22 mouse cellular contexts compared by ENCODE assay signal in genomic region chr1:82361240-82361639, GRCm38 (mm10). TPM values are rescaled to one million over a fixed set of nuclear protein-coding genes. Genes with fewer than 3 reads are reported as not detected.
DNase-seq lines count a peak whose midpoint lies in the region; ATAC-seq and TF ChIP-seq lines count a peak whose summit lies in the region.
"Had no signal": no experiment of that assay in that cellular context is flagged by ENCODE, and none has a peak within 500 bp of the region (broad histone marks: within the 10 kb centered on the region; RNA-seq: fewer than 3 reads in every experiment).

No protein-coding gene starts in this region.

- no peaks in the 10 kb centered on the region for H3K9me3 ChIP-seq in embryonic facial prominence, embryonic 11.5 days (replicated peaks; ENCODE audit: control insufficient read depth, low read length)
- H3K9me3 ChIP-seq in embryonic facial prominence, embryonic 10.5 days: no peaks in the 10 kb centered on the region
- H3K9me3 ChIP-seq in embryonic facial prominence, embryonic 12.5 days: no peaks in the 10 kb centered on the region
- no peaks in the 10 kb centered on the region for H3K9me3 ChIP-seq in limb, embryonic 10.5 days (replicated peaks)
- H3K9me3 ChIP-seq in limb, embryonic 14.5 days (ENCODE audit: control insufficient read depth, low read length): no peaks in the 10 kb centered on the region
- H3K9me3 ChIP-seq: embryonic facial prominence, embryonic 13.5 days; heart, embryonic 15.5 days; hindbrain, embryonic 13.5 days had no signal

- H3K36me3 ChIP-seq in embryonic facial prominence, embryonic 11.5 days (replicated peaks; ENCODE audit: control insufficient read depth, insufficient read depth, low read depth, low read length): no peaks in the 10 kb centered on the region
- H3K36me3 ChIP-seq in embryonic facial prominence, embryonic 10.5 days (replicated peaks): no peaks in the 10 kb centered on the region
- no peaks in the 10 kb centered on the region for H3K36me3 ChIP-seq in embryonic facial prominence, embryonic 12.5 days
- no peaks in the 10 kb centered on the region for H3K36me3 ChIP-seq in limb, embryonic 10.5 days
- no peaks in the 10 kb centered on the region for H3K36me3 ChIP-seq in limb, embryonic 14.5 days (ENCODE audit: control insufficient read depth, insufficient read depth, low read length)
- H3K36me3 ChIP-seq: embryonic facial prominence, embryonic 13.5 days; heart, embryonic 15.5 days; hindbrain, embryonic 13.5 days had no signal

- no peaks in the 10 kb centered on the region for H3K27me3 ChIP-seq in embryonic facial prominence, embryonic 11.5 days (ENCODE audit: control insufficient read depth, insufficient read depth, low read length)
- H3K27me3 ChIP-seq in embryonic facial prominence, embryonic 10.5 days (replicated peaks; ENCODE audit: low read depth, poor library complexity, severe bottlenecking): no peaks in the 10 kb centered on the region
- H3K27me3 ChIP-seq in embryonic facial prominence, embryonic 12.5 days: no peaks in the 10 kb centered on the region
- no peaks in the 10 kb centered on the region for H3K27me3 ChIP-seq in limb, embryonic 10.5 days (ENCODE audit: low read depth, poor library complexity, severe bottlenecking)
- no peaks in the 10 kb centered on the region for H3K27me3 ChIP-seq in limb, embryonic 14.5 days (ENCODE audit: control insufficient read depth, insufficient read depth, low read length)
- H3K27me3 ChIP-seq: embryonic facial prominence, embryonic 13.5 days; hindbrain, embryonic 13.5 days had no signal

- TF ChIP-seq POLR2A in limb, embryonic 14.5 days (IDR thresholded peaks at IDR 0.05; ENCODE audit: borderline replicate concordance, extremely low read depth, insufficient read depth, insufficient read length): no peak

- WGBS in embryonic facial prominence, embryonic 11.5 days: 36% methylated on average over 4 of the region's 4 CpGs
- WGBS in embryonic facial prominence, embryonic 10.5 days: 72% methylated on average over 4 of the region's 4 CpGs
- 37% methylated on average over 4 of the region's 4 CpGs for whole genome bisulfite sequencing in embryonic facial prominence, embryonic 12.5 days
- 63% methylated on average over 4 of the region's 4 CpGs for WGBS in limb, embryonic 10.5 days
- WGBS in limb, embryonic 14.5 days: 18% methylated on average over 4 of the region's 4 CpGs

- ATAC-seq in embryonic facial prominence, embryonic 11.5 days (replicated peaks; ENCODE audit: insufficient number of reproducible peaks, low FRiP score, low TSS enrichment, low read depth): no peak
- ATAC-seq in embryonic facial prominence, embryonic 12.5 days (ENCODE audit: insufficient number of reproducible peaks, insufficient read depth, low FRiP score, low TSS enrichment): no peak
- ATAC-seq in limb, embryonic 14.5 days (ENCODE audit: low FRiP score, low read depth): peak; percentile 69
- ATAC-seq: activated CD4-positive, CD25-positive, alpha-beta regulatory T cell, adult 4 months; forebrain, embryonic 16.5 days; hindbrain, postnatal 0 days had no signal

- H3K9ac ChIP-seq in embryonic facial prominence, embryonic 11.5 days (replicated peaks; ENCODE audit: low read length): no peak overlapping the region
- H3K9ac ChIP-seq in embryonic facial prominence, embryonic 12.5 days: no peak overlapping the region
- H3K9ac ChIP-seq in limb, embryonic 14.5 days (ENCODE audit: low read depth, low read length, severe bottlenecking): no peak overlapping the region
- H3K9ac ChIP-seq: embryonic facial prominence, embryonic 13.5 days; heart, embryonic 15.5 days; hindbrain, embryonic 13.5 days had no signal

- H3K4me2 ChIP-seq in embryonic facial prominence, embryonic 11.5 days (ENCODE audit: low read depth, low read length): no peak overlapping the region
- H3K4me2 ChIP-seq in embryonic facial prominence, embryonic 12.5 days (replicated peaks): no peak overlapping the region
- peak overlapping the region; percentile 8; the same call in 1 of the 2 replicates for H3K4me2 ChIP-seq in limb, embryonic 14.5 days (replicated peaks; ENCODE audit: low read depth, low read length, severe bottlenecking)
- H3K4me2 ChIP-seq: embryonic facial prominence, embryonic 13.5 days; heart, embryonic 11.5 days; heart, embryonic 15.5 days; hindbrain, embryonic 13.5 days had no signal

- no peaks in the 10 kb centered on the region for H3K4me1 ChIP-seq in embryonic facial prominence, embryonic 11.5 days (ENCODE audit: control insufficient read depth, insufficient read depth, low read length)
- peaks cover 15% of the 10 kb centered on the region for H3K4me1 ChIP-seq in embryonic facial prominence, embryonic 10.5 days
- H3K4me1 ChIP-seq in embryonic facial prominence, embryonic 12.5 days: peaks cover 23% of the 10 kb centered on the region
- peaks cover 35% of the 10 kb centered on the region for H3K4me1 ChIP-seq in limb, embryonic 10.5 days
- H3K4me1 ChIP-seq in limb, embryonic 14.5 days (ENCODE audit: control insufficient read depth, insufficient read depth, low read length): peaks cover 33% of the 10 kb centered on the region

- no peak overlapping the region for H3K27ac ChIP-seq in embryonic facial prominence, embryonic 11.5 days (replicated peaks; ENCODE audit: low read depth, low read length)
- H3K27ac ChIP-seq in embryonic facial prominence, embryonic 10.5 days (replicated peaks): no peak overlapping the region
- peak overlapping the region; percentile 41; the same call in 1 of the 2 replicates for H3K27ac ChIP-seq in embryonic facial prominence, embryonic 12.5 days
- peak overlapping the region; percentile 58 for H3K27ac ChIP-seq in limb, embryonic 10.5 days
- 0 out of 2 replicates have a peak overlapping the region, but pooled peaks have one; percentile 61 for H3K27ac ChIP-seq in limb, embryonic 14.5 days (replicated peaks; ENCODE audit: low read depth, low read length)
- H3K27ac ChIP-seq: embryonic facial prominence, embryonic 13.5 days; heart, adult 2 months; heart, embryonic 15.5 days; hindbrain, embryonic 13.5 days; hindbrain, postnatal 0 days had no signal

- H3K4me3 ChIP-seq in embryonic facial prominence, embryonic 11.5 days (ENCODE audit: low read depth, low read length): no peak overlapping the region
- H3K4me3 ChIP-seq in embryonic facial prominence, embryonic 10.5 days: no peak overlapping the region
- no peak overlapping the region for H3K4me3 ChIP-seq in embryonic facial prominence, embryonic 12.5 days
- H3K4me3 ChIP-seq in limb, embryonic 10.5 days: no peak overlapping the region
- H3K4me3 ChIP-seq in limb, embryonic 14.5 days (replicated peaks; ENCODE audit: low read length): no peak overlapping the region
- H3K4me3 ChIP-seq: embryonic facial prominence, embryonic 13.5 days; erythroblast, embryonic 14.5 days; heart, adult 2 months; heart, embryonic 15.5 days; hindbrain, embryonic 13.5 days had no signal

- peak; percentile 26 for DNase-seq in embryonic facial prominence, embryonic 11.5 days (ENCODE audit: low spot score)
- DNase-seq in embryonic facial prominence, embryonic 10.5 days (ENCODE audit: low spot score): no peak
- no peak for DNase-seq in limb, embryonic 10.5 days (ENCODE audit: low spot score)
- peak; percentile 79 for DNase-seq in limb, embryonic 14.5 days (ENCODE audit: low spot score)
- no peak for DNase-seq in adrenal gland, postnatal 25 days
- no peak for DNase-seq in testis, postnatal 10 days (ENCODE audit: low spot score)
- DNase-seq: adrenal gland, postnatal 14 days; B cell, adult 2 months; cerebellum, adult 18-20 months; cerebellum, postnatal 10 days; gastrocnemius, postnatal 14 days; heart, adult 2 months; heart, postnatal 14 days had no signal

RNA-seq across cellular contexts. Expression of gene Rhbdd1, which starts 45.0 kb away (rescaled TPM):
- 6.7 and 6.9 TPM in 2 replicates for polyA plus RNA-seq in embryonic facial prominence, embryonic 11.5 days (2014; fragmentation: Nextera tagmentation; extraction: Ambion mirVana)
- 8.9 and 10.1 TPM in 2 replicates for polyA plus RNA-seq in embryonic facial prominence, embryonic 10.5 days (2016; fragmentation: Nextera tagmentation; extraction: Ambion mirVana)
- polyA plus RNA-seq in embryonic facial prominence, embryonic 12.5 days (2016; fragmentation: Nextera tagmentation; extraction: Ambion mirVana): 7.3 and 7.6 TPM in 2 replicates
- 8.4 and 9.1 TPM in 2 replicates for polyA plus RNA-seq in limb, embryonic 10.5 days (2016; fragmentation: Nextera tagmentation; extraction: Ambion mirVana)
- 7.2 and 8.7 TPM in 2 replicates for polyA plus RNA-seq in limb, embryonic 14.5 days (2012; rRNA removed)
- 6.1 and 7.0 TPM in 2 replicates for polyA plus RNA-seq in limb, embryonic 14.5 days (2014; fragmentation: Nextera tagmentation; extraction: Ambion mirVana)
- total RNA-seq in adrenal gland, postnatal 25 days (2021): 35.8 and 39.4 TPM in 2 replicates

Comparison
In these comparisons a context has a peak if more than half of its experiments do, and no peak if none do; other contexts are left out.
1. DNase-seq: peak in embryonic facial prominence, embryonic 11.5 days (single experiment) and limb, embryonic 14.5 days (single experiment); none in embryonic facial prominence, embryonic 10.5 days (single experiment), limb, embryonic 10.5 days (single experiment), adrenal gland, postnatal 25 days (single experiment) and testis, postnatal 10 days (single experiment).
2. H3K27ac ChIP-seq: peak in embryonic facial prominence, embryonic 12.5 days (single experiment), limb, embryonic 10.5 days (single experiment) and limb, embryonic 14.5 days (single experiment); none in embryonic facial prominence, embryonic 11.5 days (single experiment) and embryonic facial prominence, embryonic 10.5 days (single experiment).